In the genomic region with DNA sequence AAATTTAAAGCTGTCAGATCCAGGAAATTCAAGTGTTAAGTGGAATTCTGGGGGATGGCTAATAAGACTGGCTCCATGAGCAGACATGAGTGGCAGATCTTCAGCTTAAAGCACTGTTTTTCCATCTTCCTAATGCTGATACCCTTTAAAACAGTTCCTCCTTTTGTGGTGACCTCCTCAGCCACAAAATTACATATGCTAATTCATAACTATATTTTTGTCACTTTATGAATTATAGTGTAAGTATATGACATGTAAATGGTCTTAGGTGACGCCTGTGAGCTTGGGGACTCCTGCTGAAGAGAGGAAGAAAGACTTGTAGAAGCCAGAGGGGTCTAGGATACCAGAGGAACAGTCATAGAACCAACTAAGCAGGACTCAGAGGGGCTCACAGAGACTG, we compare ENCODE assay signal across 21 mouse cellular contexts.
DNase-seq lines count a peak whose midpoint lies in the region; ATAC-seq lines count a peak whose summit lies in the region.
"Had no signal": no experiment of that assay in that cellular context is flagged by ENCODE, and none has a peak within 500 bp of the region (broad histone marks: within the 10 kb centered on the region; RNA-seq: fewer than 3 reads in every experiment).

No protein-coding gene starts in this region.

- H3K4me1 ChIP-seq in limb, embryonic 10.5 days = peaks cover 73% of the 10 kb centered on the region
- H3K4me1 ChIP-seq: heart, embryonic 10.5 days; hindbrain, embryonic 13.5 days had no signal

- no peak overlapping the region for H3K4me3 ChIP-seq in limb, embryonic 10.5 days
- H3K4me3 ChIP-seq: embryonic facial prominence, embryonic 13.5 days; forebrain, embryonic 12.5 days; heart, embryonic 10.5 days; hindbrain, embryonic 13.5 days had no signal

- H3K27ac ChIP-seq in limb, embryonic 10.5 days = peak overlapping the region; percentile 80
- H3K27ac ChIP-seq: forebrain, embryonic 12.5 days; heart, embryonic 10.5 days; hindbrain, embryonic 13.5 days; hindbrain, postnatal 0 days had no signal

- no peaks in the 10 kb centered on the region for H3K27me3 ChIP-seq in limb, embryonic 10.5 days (ENCODE audit: low read depth, poor library complexity, severe bottlenecking)
- H3K27me3 ChIP-seq: hindbrain, embryonic 13.5 days; Patski had no signal

- WGBS in limb, embryonic 10.5 days = 88% methylated on average over 1 of the region's 1 CpGs

- no peaks in the 10 kb centered on the region for H3K9me3 ChIP-seq in limb, embryonic 10.5 days (replicated peaks)
- H3K9me3 ChIP-seq: embryonic facial prominence, embryonic 13.5 days; forebrain, embryonic 12.5 days; heart, embryonic 10.5 days; hindbrain, embryonic 13.5 days had no signal

- H3K36me3 ChIP-seq in limb, embryonic 10.5 days = no peaks in the 10 kb centered on the region
- H3K36me3 ChIP-seq: embryonic facial prominence, embryonic 13.5 days; forebrain, embryonic 12.5 days; heart, embryonic 10.5 days; hindbrain, embryonic 13.5 days had no signal

- DNase-seq in heart, adult 11 months = peak; percentile 40
- DNase-seq in heart, adult 9 months (ENCODE audit: low spot score in 2 of 2) = no peak
- DNase-seq in limb, embryonic 10.5 days (ENCODE audit: low spot score) = no peak
- no peak for DNase-seq in thymus, postnatal 25 days
- DNase-seq in cerebellum, adult 11 months = no peak
- DNase-seq in left cerebral cortex, adult 9 months (ENCODE audit: low spot score in 2 of 2) = no peak
- DNase-seq: adrenal gland, postnatal 14 days; cerebellum, adult 18-20 months; cerebellum, adult 9-11 months; gastrocnemius, postnatal 14 days; heart, postnatal 10 days; heart, postnatal 4 days had no signal

- ATAC-seq in neutrophil, adult 5-6 weeks (ENCODE audit: extremely low read depth, insufficient number of reproducible peaks, low FRiP score, poor library complexity, severe bottlenecking) = 0 out of 2 replicates have a peak, but pooled peaks have one; percentile 19
- ATAC-seq: activated CD4-positive, CD25-positive, alpha-beta regulatory T cell, adult 4 months; forebrain, embryonic 16.5 days; hindbrain, postnatal 0 days; Patski had no signal
